Comparison of ENCODE assay signal across 8 mouse cellular contexts in genomic region chr19:4148491-4148806, GRCm38 (mm10). TPM values are rescaled to one million over a fixed set of nuclear protein-coding genes. Genes with fewer than 3 reads are reported as not detected.
A peak's percentile ranks its signal among the peaks of the same experiment; 100 is the strongest.
DNase-seq lines count a peak whose midpoint lies in the region; ATAC-seq lines count a peak whose summit lies in the region.

Coro1b (plus strand) TSS chr19:4148619.

- H3K9me3 ChIP-seq in hindbrain, embryonic 11.5 days (ENCODE audit: control insufficient read depth, low read length) = no peaks in the 10 kb centered on the region

- peak within 1 kb of the TSS; percentile 84 for H3K4me2 ChIP-seq in hindbrain, embryonic 11.5 days (replicated peaks; ENCODE audit: low read depth, low read length)

- peak; percentile 89 for DNase-seq in MN1 (ENCODE audit: low spot score)
- peak; percentile 95 for DNase-seq in cerebellum, adult 9-10 months
- DNase-seq in frontal cortex, adult 2 months (ENCODE audit: extremely low spot score in 1 of 2, low spot score in 1 of 2) = peak; percentile 88 to 95
- DNase-seq in hindbrain, embryonic 11.5 days (ENCODE audit: low spot score) = peak; percentile 96
- DNase-seq in layer of hippocampus, postnatal 10 days (ENCODE audit: low spot score in 2 of 2) = peak; percentile 95 to 97
- peak; percentile 98 for DNase-seq in lung, postnatal 10 days
- DNase-seq in ovary, postnatal 36 days (ENCODE audit: low spot score) = peak; percentile 99
- peak; percentile 97 for DNase-seq in thymus, postnatal 25 days

- H3K9ac ChIP-seq in hindbrain, embryonic 11.5 days (ENCODE audit: low read depth, low read length) = peak within 1 kb of the TSS; percentile 66

- H3K27ac ChIP-seq in hindbrain, embryonic 11.5 days (ENCODE audit: low read depth, low read length) = no peak within 1 kb of the TSS

- WGBS in hindbrain, embryonic 11.5 days = 0% methylated on average over 29 of the region's 33 CpGs

- peaks cover 8% of the 10 kb centered on the region for H3K4me1 ChIP-seq in hindbrain, embryonic 11.5 days (replicated peaks; ENCODE audit: control insufficient read depth, insufficient read depth, low read length)

- peak; percentile 94 for ATAC-seq in hindbrain, embryonic 11.5 days (ENCODE audit: low FRiP score)

- H3K4me3 ChIP-seq in hindbrain, embryonic 11.5 days (ENCODE audit: low read depth, low read length) = peak within 1 kb of the TSS; percentile 63

- 0 out of 2 replicates have a peak, but pooled peaks cover 2% of the 10 kb centered on the region for H3K36me3 ChIP-seq in hindbrain, embryonic 11.5 days (ENCODE audit: control insufficient read depth, insufficient read depth, low read length)

- no peaks in the 10 kb centered on the region for H3K27me3 ChIP-seq in hindbrain, embryonic 11.5 days (ENCODE audit: control insufficient read depth, insufficient read depth, low read length)

RNA-seq across cellular contexts. Expression of gene Coro1b, which starts in this region (rescaled TPM):
- polyA plus RNA-seq in frontal cortex, adult 2 months (2012; rRNA removed) = 183 and 225 TPM in 2 replicates
- polyA plus RNA-seq in hindbrain, embryonic 11.5 days (2014; fragmentation: Nextera tagmentation; extraction: Ambion mirVana) = 119 and 123 TPM in 2 replicates
- 10 to 100 TPM; 82.0 to 88.5 TPM for total RNA-seq in layer of hippocampus, postnatal 10 days (2021)
